ENCODE assay signal across 27 mouse cellular contexts in the genomic region with DNA sequence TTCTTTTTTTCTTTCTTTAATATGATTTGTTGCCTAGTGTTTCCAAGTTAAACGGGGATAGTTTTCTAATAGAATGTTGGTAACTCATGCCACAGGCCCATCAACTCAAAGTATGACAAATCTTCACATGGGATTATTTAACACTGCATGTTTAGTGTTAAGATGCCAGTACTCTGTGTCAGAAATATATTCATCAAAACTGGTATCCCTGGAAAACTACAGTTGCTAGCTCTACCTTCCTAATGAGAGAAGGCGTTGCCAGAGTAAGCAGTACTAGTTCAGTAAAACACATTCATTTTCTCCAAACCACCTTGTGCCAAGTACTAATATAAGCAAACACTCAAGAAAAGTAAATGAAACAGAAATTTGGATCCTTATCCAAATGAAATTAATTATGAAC. TPM values are rescaled to one million over a fixed set of nuclear protein-coding genes. Genes with fewer than 3 reads are reported as not detected.
DNase-seq lines count a peak whose midpoint lies in the region; ATAC-seq lines count a peak whose summit lies in the region.
"Had no signal": no experiment of that assay in that cellular context is flagged by ENCODE, and none has a peak within 500 bp of the region (broad histone marks: within the 10 kb centered on the region; RNA-seq: fewer than 3 reads in every experiment).

No protein-coding gene starts in this region.

- peaks cover 8% of the 10 kb centered on the region; the same call in 1 of the 2 replicates for H3K4me1 ChIP-seq in heart, embryonic 10.5 days
- H3K4me1 ChIP-seq in heart, embryonic 11.5 days (ENCODE audit: control insufficient read depth, insufficient read depth, low read length) = peaks cover 13% of the 10 kb centered on the region
- H3K4me1 ChIP-seq in heart, embryonic 14.5 days (ENCODE audit: control insufficient read depth in 2 of 2, insufficient read depth in 2 of 2, low read length in 2 of 2) = peaks cover 7 to 21% of the 10 kb centered on the region in 2 experiments
- H3K4me1 ChIP-seq in lung, embryonic 16.5 days (replicated peaks; ENCODE audit: control insufficient read depth, insufficient read depth, low read length) = no peaks in the 10 kb centered on the region
- H3K4me1 ChIP-seq in midbrain, embryonic 13.5 days (replicated peaks) = no peaks in the 10 kb centered on the region
- H3K4me1 ChIP-seq: embryonic facial prominence, embryonic 10.5 days; embryonic facial prominence, embryonic 13.5 days; forebrain, embryonic 12.5 days; forebrain, embryonic 15.5 days had no signal

- H3K9ac ChIP-seq in heart, embryonic 11.5 days (ENCODE audit: low read depth, low read length) = no peak overlapping the region
- H3K9ac ChIP-seq in heart, embryonic 14.5 days (ENCODE audit: low read length) = no peak overlapping the region
- no peak overlapping the region for H3K9ac ChIP-seq in lung, embryonic 16.5 days (ENCODE audit: low read length)
- no peak overlapping the region for H3K9ac ChIP-seq in midbrain, embryonic 13.5 days (replicated peaks)
- H3K9ac ChIP-seq: embryonic facial prominence, embryonic 13.5 days; forebrain, embryonic 12.5 days; forebrain, embryonic 15.5 days; hindbrain, embryonic 14.5 days had no signal

- ATAC-seq in heart, embryonic 11.5 days (replicated peaks; ENCODE audit: insufficient number of reproducible peaks, low FRiP score, low TSS enrichment) = no peak
- no peak for ATAC-seq in heart, embryonic 14.5 days (ENCODE audit: insufficient number of reproducible peaks, insufficient read depth, low FRiP score, low read depth)
- ATAC-seq in lung, embryonic 16.5 days (ENCODE audit: low read depth) = 0 out of 2 replicates have a peak, but pooled peaks have one; percentile 12
- no peak for ATAC-seq in midbrain, embryonic 13.5 days
- ATAC-seq: activated CD4-positive, CD25-positive, alpha-beta regulatory T cell, adult 4 months; forebrain, embryonic 15.5 days; hindbrain, postnatal 0 days; inflammation-experienced regulatory T-cells, adult 6 months; intestine, embryonic 16.5 days had no signal

- H3K9me3 ChIP-seq in heart, embryonic 10.5 days = no peaks in the 10 kb centered on the region
- no peaks in the 10 kb centered on the region for H3K9me3 ChIP-seq in heart, embryonic 11.5 days (replicated peaks; ENCODE audit: control insufficient read depth, low read length)
- H3K9me3 ChIP-seq in heart, embryonic 14.5 days (ENCODE audit: control insufficient read depth, low read length) = no peaks in the 10 kb centered on the region
- no peaks in the 10 kb centered on the region for H3K9me3 ChIP-seq in lung, embryonic 16.5 days (ENCODE audit: control insufficient read depth, low read length)
- no peaks in the 10 kb centered on the region for H3K9me3 ChIP-seq in midbrain, embryonic 13.5 days
- H3K9me3 ChIP-seq: embryonic facial prominence, embryonic 10.5 days; embryonic facial prominence, embryonic 13.5 days; forebrain, embryonic 12.5 days; forebrain, embryonic 15.5 days had no signal

- 95% methylated on average over 2 of the region's 2 CpGs for WGBS in heart, embryonic 10.5 days
- 91% methylated on average over 2 of the region's 2 CpGs for WGBS in heart, embryonic 11.5 days (ENCODE audit: insufficient replicate concordance)
- 87% methylated on average over 2 of the region's 2 CpGs for WGBS in heart, embryonic 14.5 days
- 56% methylated on average over 2 of the region's 2 CpGs for WGBS in lung, embryonic 16.5 days
- WGBS in midbrain, embryonic 13.5 days = 98% methylated on average over 2 of the region's 2 CpGs

- no peak overlapping the region for H3K4me2 ChIP-seq in heart, embryonic 11.5 days
- H3K4me2 ChIP-seq in heart, embryonic 14.5 days (ENCODE audit: low read length) = peak overlapping the region; percentile 22; the same call in 1 of the 2 replicates
- no peak overlapping the region for H3K4me2 ChIP-seq in lung, embryonic 16.5 days (ENCODE audit: low read depth, low read length)
- no peak overlapping the region for H3K4me2 ChIP-seq in midbrain, embryonic 13.5 days (replicated peaks)
- H3K4me2 ChIP-seq: embryonic facial prominence, embryonic 13.5 days; forebrain, embryonic 12.5 days; forebrain, embryonic 15.5 days; hindbrain, embryonic 14.5 days had no signal

- peak overlapping the region; percentile 56; the same call in 1 of the 2 replicates for H3K27ac ChIP-seq in heart, embryonic 10.5 days
- no peak overlapping the region for H3K27ac ChIP-seq in heart, embryonic 11.5 days (ENCODE audit: low read depth, low read length)
- H3K27ac ChIP-seq in heart, embryonic 14.5 days (replicated peaks in 1 of 2; ENCODE audit: control insufficient read depth in 1 of 2, insufficient read depth in 1 of 2, low read depth in 2 of 2, low read length in 2 of 2) = peak overlapping the region in 1 of 2 experiments; percentile 81; a peak in 2 of 4 replicates
- H3K27ac ChIP-seq in lung, embryonic 16.5 days (ENCODE audit: low read length) = no peak overlapping the region
- H3K27ac ChIP-seq in midbrain, embryonic 13.5 days = no peak overlapping the region
- H3K27ac ChIP-seq: embryonic facial prominence, embryonic 10.5 days; embryonic facial prominence, embryonic 13.5 days; forebrain, embryonic 12.5 days; forebrain, embryonic 15.5 days; hindbrain, embryonic 14.5 days; hindbrain, postnatal 0 days had no signal

- no peak overlapping the region for H3K4me3 ChIP-seq in heart, embryonic 10.5 days
- H3K4me3 ChIP-seq in heart, embryonic 11.5 days (ENCODE audit: low read depth, low read length) = no peak overlapping the region
- no peak overlapping the region for H3K4me3 ChIP-seq in heart, embryonic 14.5 days (ENCODE audit: control insufficient read depth in 1 of 2, insufficient read depth in 1 of 2, low read depth in 1 of 2, low read length in 2 of 2)
- H3K4me3 ChIP-seq in lung, embryonic 16.5 days (ENCODE audit: low read length) = no peak overlapping the region
- no peak overlapping the region for H3K4me3 ChIP-seq in midbrain, embryonic 13.5 days (replicated peaks)
- H3K4me3 ChIP-seq: embryonic facial prominence, embryonic 10.5 days; embryonic facial prominence, embryonic 13.5 days; erythroblast, embryonic 14.5 days; forebrain, embryonic 12.5 days; forebrain, embryonic 15.5 days had no signal

- peaks cover 73% of the 10 kb centered on the region for H3K36me3 ChIP-seq in heart, embryonic 10.5 days
- peaks cover 25% of the 10 kb centered on the region for H3K36me3 ChIP-seq in heart, embryonic 11.5 days (ENCODE audit: control insufficient read depth, insufficient read depth, low read length)
- peaks cover 92% of the 10 kb centered on the region for H3K36me3 ChIP-seq in heart, embryonic 14.5 days (ENCODE audit: control insufficient read depth, insufficient read depth, low read length)
- peaks cover 15% of the 10 kb centered on the region; the same call in 1 of the 2 replicates for H3K36me3 ChIP-seq in lung, embryonic 16.5 days (ENCODE audit: control insufficient read depth, insufficient read depth, low read length)
- H3K36me3 ChIP-seq in midbrain, embryonic 13.5 days = peaks cover 31% of the 10 kb centered on the region

- DNase-seq in heart, embryonic 10.5 days (ENCODE audit: low spot score) = no peak
- no peak for DNase-seq in heart, adult 11 months
- no peak for DNase-seq in lung, postnatal 14 days
- DNase-seq: adrenal gland, adult 8-10 months; adrenal gland, postnatal 25 days; cerebellum, adult 11-12 months; cerebellum, adult 8-10 months; cerebellum, postnatal 10 days; cerebellum, postnatal 36 days; embryo, embryonic 11 days; gastrocnemius, postnatal 10 days; gastrocnemius, postnatal 36 days; heart, postnatal 4 days had no signal

- H3K27me3 ChIP-seq in heart, embryonic 10.5 days (ENCODE audit: insufficient read depth, poor library complexity, severe bottlenecking) = no peaks in the 10 kb centered on the region
- no peaks in the 10 kb centered on the region for H3K27me3 ChIP-seq in heart, embryonic 11.5 days (ENCODE audit: control insufficient read depth, insufficient read depth, low read length)
- no peaks in the 10 kb centered on the region for H3K27me3 ChIP-seq in heart, embryonic 14.5 days (ENCODE audit: control insufficient read depth, insufficient read depth, low read length)
- no peaks in the 10 kb centered on the region for H3K27me3 ChIP-seq in lung, embryonic 16.5 days (ENCODE audit: control insufficient read depth, insufficient read depth, low read depth, low read length)
- no peaks in the 10 kb centered on the region for H3K27me3 ChIP-seq in midbrain, embryonic 13.5 days
- H3K27me3 ChIP-seq: embryonic facial prominence, embryonic 13.5 days; forebrain, embryonic 12.5 days; forebrain, embryonic 15.5 days had no signal

RNA-seq across cellular contexts. Expression of a gene that starts 10.2 kb away (rescaled TPM):
- polyA plus RNA-seq in heart, embryonic 10.5 days (2016; fragmentation: Nextera tagmentation; extraction: Ambion mirVana) = 4.0 and 6.0 TPM in 2 replicates
- polyA plus RNA-seq in heart, embryonic 11.5 days (2014; fragmentation: Nextera tagmentation; extraction: Ambion mirVana) = 4.0 and 4.7 TPM in 2 replicates
- polyA plus RNA-seq in heart, embryonic 14.5 days (2014; fragmentation: Nextera tagmentation; extraction: Ambion mirVana) = 6.0 and 6.6 TPM in 2 replicates
- 8.1 and 10.8 TPM in 2 replicates for polyA plus RNA-seq in lung, embryonic 16.5 days (2015; fragmentation: Nextera tagmentation; extraction: Ambion mirVana)
- 8.7 and 9.8 TPM in 2 replicates for polyA plus RNA-seq in midbrain, embryonic 13.5 days (2015; fragmentation: Nextera tagmentation; extraction: Ambion mirVana)
